20 mouse cellular contexts compared by ENCODE assay signal in genomic region chr4:41086947-41087346, GRCm38 (mm10). TPM values are rescaled to one million over a fixed set of nuclear protein-coding genes. Genes with fewer than 3 reads are reported as not detected.
DNase-seq lines count a peak whose midpoint lies in the region; ATAC-seq and TF ChIP-seq lines count a peak whose summit lies in the region.
"Had no signal": no experiment of that assay in that cellular context is flagged by ENCODE, and none has a peak within 500 bp of the region (broad histone marks: within the 10 kb centered on the region; RNA-seq: fewer than 3 reads in every experiment).

No protein-coding gene starts in this region.

- no peak for TF ChIP-seq CTCF in lung, adult 2 months (IDR thresholded peaks at IDR 0.05; ENCODE audit: insufficient read depth, low read length)
- TF ChIP-seq CTCF in bone marrow, adult 2 months (IDR thresholded peaks at IDR 0.05; ENCODE audit: control insufficient read depth, insufficient read depth, low read length): no peak

- no peak overlapping the region for H3K27ac ChIP-seq in lung, embryonic 16.5 days (ENCODE audit: low read length)
- peak overlapping the region; percentile 25; the same call in 1 of the 2 replicates for H3K27ac ChIP-seq in bone marrow, adult 2 months (ENCODE audit: control insufficient read depth, insufficient read depth, low read depth, low read length, poor library complexity)
- H3K27ac ChIP-seq: gastrocnemius, adult 2 months; neural tube, embryonic 12.5 days had no signal

- DNase-seq in lung, adult 2 months: no peak
- DNase-seq in liver: peak; percentile 69
- DNase-seq in layer of hippocampus, adult 8-10 months (ENCODE audit: low spot score in 2 of 2): no peak
- no peak for DNase-seq in cerebellum, postnatal 36 days
- DNase-seq: cerebellum, adult 18-20 months; gastrocnemius, adult 2 months; heart, adult 11 months; heart, postnatal 10 days; kidney, postnatal 25 days; right cerebral cortex, postnatal 14 days; thymus, adult 18-20 months had no signal

- H3K4me1 ChIP-seq in lung, embryonic 16.5 days (replicated peaks; ENCODE audit: control insufficient read depth, insufficient read depth, low read length): no peaks in the 10 kb centered on the region
- no peaks in the 10 kb centered on the region for H3K4me1 ChIP-seq in lung, adult 2 months (ENCODE audit: control insufficient read depth, insufficient read depth, low read length)
- H3K4me1 ChIP-seq in bone marrow, adult 2 months (ENCODE audit: control insufficient read depth, insufficient read depth, low read length): peaks cover 2% of the 10 kb centered on the region; the same call in 1 of the 2 replicates
- H3K4me1 ChIP-seq: neural tube, embryonic 12.5 days had no signal

- H3K27me3 ChIP-seq in lung, embryonic 16.5 days (ENCODE audit: control insufficient read depth, insufficient read depth, low read depth, low read length): no peaks in the 10 kb centered on the region
- H3K27me3 ChIP-seq: neural tube, embryonic 12.5 days had no signal

- H3K4me3 ChIP-seq in lung, embryonic 16.5 days (ENCODE audit: low read length): no peak overlapping the region
- no peak overlapping the region for H3K4me3 ChIP-seq in lung, adult 2 months (replicated peaks; ENCODE audit: extremely low read depth, low read depth, low read length)
- H3K4me3 ChIP-seq in bone marrow, adult 2 months (replicated peaks; ENCODE audit: control insufficient read depth, low read depth, low read length): no peak overlapping the region
- H3K4me3 ChIP-seq: gastrocnemius, adult 2 months; neural tube, embryonic 12.5 days had no signal

- TF ChIP-seq POLR2A in lung, adult 2 months (IDR thresholded peaks at IDR 0.05; ENCODE audit: borderline replicate concordance, extremely low read depth, low read depth, low read length): no peak
- TF ChIP-seq POLR2A in bone marrow, adult 2 months (IDR thresholded peaks at IDR 0.05; ENCODE audit: borderline replicate concordance, control insufficient read depth, low read depth, low read length): no peak

- no peaks in the 10 kb centered on the region for H3K9me3 ChIP-seq in lung, embryonic 16.5 days (ENCODE audit: control insufficient read depth, low read length)
- H3K9me3 ChIP-seq: neural tube, embryonic 12.5 days had no signal

- no peak overlapping the region for H3K4me2 ChIP-seq in lung, embryonic 16.5 days (ENCODE audit: low read depth, low read length)
- H3K4me2 ChIP-seq: neural tube, embryonic 12.5 days had no signal

- peak; percentile 17; the same call in 1 of the 2 replicates for ATAC-seq in lung, embryonic 16.5 days (ENCODE audit: low read depth)
- peak; percentile 27; the same call in 1 of the 2 replicates for ATAC-seq in megakaryocyte-erythroid progenitor cell, adult 5-6 weeks (replicated peaks; ENCODE audit: low FRiP score, low TSS enrichment, poor library complexity, severe bottlenecking)
- ATAC-seq: forebrain, embryonic 16.5 days; hindbrain, embryonic 16.5 days had no signal

- 69% methylated on average over 9 of the region's 9 CpGs for WGBS in lung, embryonic 16.5 days
- 65% methylated on average over 9 of the region's 9 CpGs for WGBS in lung, adult 2 months
- 69% methylated on average over 9 of the region's 9 CpGs for WGBS in bone marrow, adult 2 months

- no peak overlapping the region for H3K9ac ChIP-seq in lung, embryonic 16.5 days (ENCODE audit: low read length)
- H3K9ac ChIP-seq: neural tube, embryonic 12.5 days had no signal

- H3K36me3 ChIP-seq in lung, embryonic 16.5 days (ENCODE audit: control insufficient read depth, insufficient read depth, low read length): no peaks in the 10 kb centered on the region
- H3K36me3 ChIP-seq: neural tube, embryonic 12.5 days had no signal

RNA-seq across cellular contexts. Expression of gene Aqp3, which starts 11.0 kb away (rescaled TPM):
- polyA plus RNA-seq in lung, embryonic 16.5 days (2015; fragmentation: Nextera tagmentation; extraction: Ambion mirVana): 1.5 and 4.5 TPM in 2 replicates
- 6.1 and 49.9 TPM in 2 replicates for polyA plus RNA-seq in lung, adult 2 months (2012; rRNA removed)
- 0.92 and 12.0 TPM in 2 replicates for polyA plus RNA-seq in bone marrow, adult 2 months (2011; ENCODE audit: insufficient read depth, insufficient read length, low replicate concordance, missing spikeins)
- 1.1 TPM in 1 of 2 replicates, not detected in the other for total RNA-seq in megakaryocyte-erythroid progenitor cell, adult 5-6 weeks (2014; fragmentation: Nextera tagmentation)
- total RNA-seq in megakaryocyte-erythroid progenitor cell, adult 5-6 weeks (2017): 1.2 TPM in 1 of 2 replicates, not detected in the other
- total RNA-seq in layer of hippocampus, adult 8-10 months (2022): not detected
- total RNA-seq: gastrocnemius, adult 2 months; left cerebral cortex, postnatal 25 days; liver, adult 2 months had no signal
- polyA plus RNA-seq: liver, adult 2 months had no signal

RNA-seq across cellular contexts. Expression of gene Nol6, which starts 37.3 kb away (rescaled TPM):
- polyA plus RNA-seq in lung, embryonic 16.5 days (2015; fragmentation: Nextera tagmentation; extraction: Ambion mirVana): 19.7 and 22.5 TPM in 2 replicates
- polyA plus RNA-seq in lung, adult 2 months (2012; rRNA removed): 27.3 and 32.1 TPM in 2 replicates
- 7.5 and 10.0 TPM in 2 replicates for polyA plus RNA-seq in bone marrow, adult 2 months (2011; ENCODE audit: insufficient read depth, insufficient read length, low replicate concordance, missing spikeins)
- 44.6 and 49.1 TPM in 2 replicates for total RNA-seq in megakaryocyte-erythroid progenitor cell, adult 5-6 weeks (2014; fragmentation: Nextera tagmentation)
- 24.8 and 26.9 TPM in 2 replicates for total RNA-seq in megakaryocyte-erythroid progenitor cell, adult 5-6 weeks (2017)
- 100 to 1,000 TPM; 101 to 113 (median 103) TPM for total RNA-seq in layer of hippocampus, adult 8-10 months (2022)

RNA-seq across cellular contexts. Expression of gene Aqp7, which starts 39.0 kb away (rescaled TPM):
- 0.13 TPM in 1 of 2 replicates, not detected in the other for polyA plus RNA-seq in lung, embryonic 16.5 days (2015; fragmentation: Nextera tagmentation; extraction: Ambion mirVana)
- polyA plus RNA-seq in lung, adult 2 months (2012; rRNA removed): 2.6 and 2.9 TPM in 2 replicates
- polyA plus RNA-seq in bone marrow, adult 2 months (2011; ENCODE audit: insufficient read depth, insufficient read length, low replicate concordance, missing spikeins): 0.70 and 1.1 TPM in 2 replicates
- not detected in 2 replicates for total RNA-seq in megakaryocyte-erythroid progenitor cell, adult 5-6 weeks (2014; fragmentation: Nextera tagmentation)
- total RNA-seq in megakaryocyte-erythroid progenitor cell, adult 5-6 weeks (2017): not detected in 2 replicates
- total RNA-seq in layer of hippocampus, adult 8-10 months (2022): not detected
- total RNA-seq: left cerebral cortex, postnatal 25 days; midbrain, postnatal 0 days had no signal
- polyA plus RNA-seq: forebrain, embryonic 16.5 days; hindbrain, embryonic 16.5 days; midbrain, postnatal 0 days; neural tube, embryonic 12.5 days had no signal

RNA-seq across cellular contexts. Expression of gene Ube2r2, which starts 48.6 kb away (rescaled TPM):
- polyA plus RNA-seq in lung, embryonic 16.5 days (2015; fragmentation: Nextera tagmentation; extraction: Ambion mirVana): 72.9 and 75.6 TPM in 2 replicates
- polyA plus RNA-seq in lung, adult 2 months (2012; rRNA removed): 32.2 and 37.7 TPM in 2 replicates
- 41.2 and 44.4 TPM in 2 replicates for polyA plus RNA-seq in bone marrow, adult 2 months (2011; ENCODE audit: insufficient read depth, insufficient read length, low replicate concordance, missing spikeins)
- 86.7 and 101 TPM in 2 replicates for total RNA-seq in megakaryocyte-erythroid progenitor cell, adult 5-6 weeks (2014; fragmentation: Nextera tagmentation)
- 36.5 and 46.2 TPM in 2 replicates for total RNA-seq in megakaryocyte-erythroid progenitor cell, adult 5-6 weeks (2017)
- total RNA-seq in layer of hippocampus, adult 8-10 months (2022): 10 to 100 TPM; 76.8 to 93.6 (median 82.0) TPM
